Mouse (Mus musculus) embryonic facial prominence, embryonic 13.5 days (tissue): ENCODE data around the gene Heatr9. TPM values are rescaled to one million over a fixed set of nuclear protein-coding genes. Genes with fewer than 3 reads are reported as not detected.
"Not testable (repeated sequence)": the region's sequence is repeated elsewhere in the genome, so short reads cannot be mapped to it uniquely, and the experiment has no call there.

Experiments
- ATAC-seq: fragments of 200-750 bp; cut with Nextera tagmentation; 2 replicates; pipeline ENCODE4 v1.8.0; 2017; ENCODE audit warnings: low read depth; ENCODE audit not compliant: insufficient number of reproducible peaks, insufficient read depth, low FRiP score, low TSS enrichment
- H3K27ac ChIP-seq: fragments of 300-500 bp; sonication (generic); 2 replicates; pipeline ENCODE4 v1.5.1; 2015; ENCODE audit warnings: moderate library complexity, mild to moderate bottlenecking, inconsistent platforms
- H3K27me3 ChIP-seq: fragments of 300-500 bp; sonication (generic); 2 replicates; pipeline ENCODE4 v1.6.1; 2015; ENCODE audit warnings: mild to moderate bottlenecking, inconsistent platforms
- H3K36me3 ChIP-seq: fragments of 300-500 bp; sonication (generic); 2 replicates; pipeline ENCODE4 v1.6.1; 2015; ENCODE audit warnings: mild to moderate bottlenecking, inconsistent platforms
- H3K4me1 ChIP-seq: fragments of 300-500 bp; sonication (generic); 2 replicates; pipeline ENCODE4 v1.6.1; 2015; ENCODE audit warnings: inconsistent platforms
- H3K4me2 ChIP-seq: fragments of 300-500 bp; sonication (generic); 2 replicates; pipeline ENCODE4 v1.6.1; 2015; ENCODE audit warnings: moderate library complexity, mild to moderate bottlenecking, inconsistent platforms
- H3K4me3 ChIP-seq: fragments of 300-500 bp; sonication (generic); 2 replicates; pipeline ENCODE4 v1.5.1; 2015; ENCODE audit warnings: mild to moderate bottlenecking, inconsistent platforms
- H3K9ac ChIP-seq: fragments of 300-500 bp; sonication (generic); 2 replicates; pipeline ENCODE4 v1.6.1; 2015; ENCODE audit warnings: mild to moderate bottlenecking, inconsistent platforms
- H3K9me3 ChIP-seq: fragments of 300-500 bp; sonication (generic); 2 replicates; pipeline ENCODE4 v1.6.1; 2016; ENCODE audit warnings: inconsistent platforms
- WGBS: fragments of 180-500 bp; shearing (Covaris S2); methylation state at CpG from one replicate; pipeline ENCODE4 v1.1.7; 2015; ENCODE audit warnings: mixed read lengths; 5-methylcytosine and 5-hydroxymethylcytosine counted together
- polyA plus RNA-seq: library from polyadenylated mRNA; unstranded; fragments of >200 nt; fragmentation: Nextera tagmentation; extraction: Ambion mirVana; gene quantifications from 2 replicates; pipeline ENCODE4 v1.2.1, GENCODE M21; 2015

The Heatr9 gene
- polyA plus RNA-seq, 1 experiment from 2014 or later, result not detected

DNA sequence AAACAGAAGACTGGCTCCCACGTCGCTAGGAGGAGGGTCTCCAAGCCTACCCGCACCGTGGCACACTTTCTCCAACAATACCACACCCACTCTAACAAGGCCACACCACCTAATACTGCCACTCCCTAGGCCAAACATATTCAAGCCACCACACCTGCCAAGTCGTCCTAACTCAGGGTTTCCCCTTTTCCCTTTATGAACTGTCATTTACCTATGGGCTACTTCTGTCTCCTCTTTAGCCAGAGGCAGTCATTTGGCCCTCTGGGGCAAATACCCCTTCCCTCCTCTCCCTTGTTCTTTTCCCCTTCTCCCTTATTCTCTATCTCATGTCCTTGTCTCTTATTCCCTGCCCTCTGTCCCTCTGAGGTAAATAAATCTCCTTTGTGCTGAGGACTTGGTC lies 29.7 kb upstream of the Heatr9 start:
- no peak overlapping the region for H3K27ac ChIP-seq
- H3K4me2 ChIP-seq, result no peak overlapping the region
- no peak overlapping the region for H3K4me3 ChIP-seq
- no peaks in the 10 kb centered on the region for H3K27me3 ChIP-seq
- no peaks in the 10 kb centered on the region for H3K9me3 ChIP-seq
- no peaks in the 10 kb centered on the region for H3K4me1 ChIP-seq
- 80% methylated on average over 5 of the region's 5 CpGs for WGBS
- no peak for ATAC-seq
- H3K9ac ChIP-seq, result no peak overlapping the region
- H3K36me3 ChIP-seq, result no peaks in the 10 kb centered on the region

DNA sequence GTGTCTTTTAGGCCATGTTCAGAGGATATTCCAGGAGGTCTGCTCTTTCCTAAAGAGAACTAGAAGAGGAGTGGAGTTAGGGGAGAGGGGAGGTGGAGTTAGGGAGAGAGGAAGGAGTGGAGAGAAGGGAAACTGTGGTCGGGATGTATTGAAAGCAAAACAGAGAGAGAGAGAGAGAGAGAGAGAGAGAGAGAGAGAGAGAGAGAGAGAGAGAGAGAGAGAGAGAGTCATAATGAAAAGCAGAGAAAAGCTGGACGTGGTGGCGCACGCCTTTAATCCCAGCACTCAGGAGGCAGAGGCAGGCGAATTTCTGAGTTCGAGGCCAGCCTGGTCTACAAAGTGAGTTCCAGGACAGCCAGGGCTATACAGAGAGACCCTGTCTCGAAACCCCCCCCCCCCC lies 29.1 kb upstream of the Heatr9 start:
- not testable (repeated sequence) for ATAC-seq, H3K4me1 ChIP-seq, H3K36me3 ChIP-seq, H3K4me2 ChIP-seq, H3K4me3 ChIP-seq, H3K9ac ChIP-seq, H3K27me3 ChIP-seq, H3K27ac ChIP-seq, H3K9me3 ChIP-seq
- 76% methylated on average over 7 of the region's 7 CpGs for WGBS

DNA sequence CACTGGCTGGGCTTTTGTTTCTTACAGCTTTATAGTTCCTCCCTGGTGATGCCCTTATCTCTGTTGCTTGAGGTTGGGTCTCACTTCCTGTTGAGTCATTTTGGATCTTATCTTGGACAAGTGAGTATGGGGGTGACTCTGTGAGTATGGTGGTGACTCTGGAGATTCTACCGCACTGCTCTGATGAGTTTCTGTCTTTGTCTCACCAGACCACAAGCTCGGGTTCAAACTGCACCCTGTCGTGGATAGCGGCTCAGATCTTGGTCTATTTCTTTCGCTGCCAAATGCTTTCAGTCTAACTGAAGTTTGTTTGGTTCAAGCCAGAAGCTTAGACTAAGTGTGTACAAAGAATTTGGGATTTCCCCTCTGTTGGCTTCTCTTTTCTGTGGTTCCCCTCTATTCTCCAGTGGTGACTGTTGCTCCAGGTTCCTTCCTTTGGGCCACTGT lies 28.2 kb upstream of the Heatr9 start:
- Histone ChIP-seq H3K36me3 (no peaks in the 10 kb centered on the region), H3K9ac (no peak overlapping the region), H3K4me2 (no peak overlapping the region), H3K4me3 (no peak overlapping the region), H3K27ac (no peak overlapping the region), H3K27me3 (no peaks in the 10 kb centered on the region), H3K4me1 (no peaks in the 10 kb centered on the region), H3K9me3 (no peaks in the 10 kb centered on the region)
- ATAC-seq, result no peak
- 87% methylated on average over 5 of the region's 5 CpGs for WGBS

DNA sequence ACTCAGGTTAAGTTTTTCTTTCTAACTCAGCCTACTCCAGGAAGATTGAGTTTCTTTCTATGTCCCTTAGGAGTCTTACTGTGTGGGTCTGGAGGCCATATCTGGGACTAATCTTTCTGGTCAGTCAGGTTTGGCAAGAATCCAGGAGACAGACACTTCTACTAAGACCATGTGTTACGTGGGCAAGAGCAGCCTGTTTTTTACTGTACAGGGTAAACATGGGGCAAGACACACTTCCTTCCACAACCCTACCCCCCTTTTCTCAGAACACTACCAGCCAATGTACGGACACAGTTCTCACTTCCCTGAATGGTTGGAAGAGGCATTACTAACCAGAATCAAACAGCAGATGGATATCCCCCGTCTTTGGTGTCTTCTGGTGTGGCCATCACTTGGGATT lies 22.2 kb upstream of the Heatr9 start:
- Histone ChIP-seq H3K9me3 (no peaks in the 10 kb centered on the region), H3K4me2 (no peak overlapping the region), H3K27ac (no peak overlapping the region), H3K27me3 (no peaks in the 10 kb centered on the region), H3K4me3 (no peak overlapping the region), H3K4me1 (peaks cover 5% of the 10 kb centered on the region; the same call in 1 of the 2 replicates), H3K9ac (no peak overlapping the region), H3K36me3 (no peaks in the 10 kb centered on the region)
- WGBS, result 49% methylated on average over 3 of the region's 3 CpGs
- no peak for ATAC-seq

DNA sequence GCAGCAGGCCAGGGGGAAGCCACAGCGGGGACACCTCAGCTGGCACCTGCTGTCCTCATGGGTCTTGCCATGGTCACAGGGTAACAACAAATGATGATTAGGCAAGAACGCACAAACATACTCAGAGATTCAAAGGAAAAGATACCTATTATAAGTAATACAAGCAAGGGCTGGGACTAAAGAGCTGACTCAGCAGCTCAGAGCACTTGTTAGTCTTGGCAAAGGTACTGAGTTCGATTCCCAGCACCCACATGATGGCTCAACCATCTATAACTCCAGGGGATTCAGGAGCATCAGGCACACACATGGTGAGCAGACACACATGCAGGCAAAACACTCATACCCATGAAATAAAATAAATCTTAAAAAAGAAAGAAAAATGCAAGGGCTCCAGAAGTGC lies 19.4 kb upstream of the Heatr9 start:
- no peak for ATAC-seq
- Histone ChIP-seq H3K4me3 (no peak overlapping the region), H3K9ac (no peak overlapping the region), H3K4me2 (no peak overlapping the region), H3K9me3 (no peaks in the 10 kb centered on the region), H3K4me1 (peaks cover 5% of the 10 kb centered on the region; the same call in 1 of the 2 replicates), H3K27me3 (no peaks in the 10 kb centered on the region), H3K36me3 (no peaks in the 10 kb centered on the region), H3K27ac (no peak overlapping the region)
- WGBS, result 84% methylated on average over 3 of the region's 3 CpGs

DNA sequence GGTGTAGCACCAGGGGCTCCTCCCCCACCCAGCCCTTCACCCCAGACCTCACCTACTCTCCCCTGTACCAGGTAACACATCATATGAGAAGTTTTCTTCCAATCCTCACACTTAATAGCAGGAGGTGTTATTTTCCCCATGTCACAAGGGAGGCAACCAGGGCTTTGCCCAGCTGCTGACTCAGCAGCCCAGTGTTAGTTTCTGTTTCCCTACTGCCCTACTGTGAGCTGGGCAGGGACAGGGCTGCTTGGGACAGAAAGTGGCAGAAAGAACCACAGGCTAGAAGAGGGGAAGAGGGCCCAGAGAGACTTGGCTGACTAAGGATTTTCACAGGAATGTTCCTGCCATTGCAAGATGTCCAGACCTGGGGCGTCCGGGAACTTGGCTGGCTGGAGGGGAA lies 19.0 kb upstream of the Heatr9 start:
- no peaks in the 10 kb centered on the region for H3K9me3 ChIP-seq
- no peak overlapping the region for H3K4me2 ChIP-seq
- H3K36me3 ChIP-seq, result no peaks in the 10 kb centered on the region
- peaks cover 5% of the 10 kb centered on the region; the same call in 1 of the 2 replicates for H3K4me1 ChIP-seq
- H3K9ac ChIP-seq, result no peak overlapping the region
- H3K27me3 ChIP-seq, result no peaks in the 10 kb centered on the region
- no peak overlapping the region for H3K4me3 ChIP-seq
- H3K27ac ChIP-seq, result no peak overlapping the region
- WGBS, result 80% methylated on average over 2 of the region's 2 CpGs
- no peak for ATAC-seq

DNA sequence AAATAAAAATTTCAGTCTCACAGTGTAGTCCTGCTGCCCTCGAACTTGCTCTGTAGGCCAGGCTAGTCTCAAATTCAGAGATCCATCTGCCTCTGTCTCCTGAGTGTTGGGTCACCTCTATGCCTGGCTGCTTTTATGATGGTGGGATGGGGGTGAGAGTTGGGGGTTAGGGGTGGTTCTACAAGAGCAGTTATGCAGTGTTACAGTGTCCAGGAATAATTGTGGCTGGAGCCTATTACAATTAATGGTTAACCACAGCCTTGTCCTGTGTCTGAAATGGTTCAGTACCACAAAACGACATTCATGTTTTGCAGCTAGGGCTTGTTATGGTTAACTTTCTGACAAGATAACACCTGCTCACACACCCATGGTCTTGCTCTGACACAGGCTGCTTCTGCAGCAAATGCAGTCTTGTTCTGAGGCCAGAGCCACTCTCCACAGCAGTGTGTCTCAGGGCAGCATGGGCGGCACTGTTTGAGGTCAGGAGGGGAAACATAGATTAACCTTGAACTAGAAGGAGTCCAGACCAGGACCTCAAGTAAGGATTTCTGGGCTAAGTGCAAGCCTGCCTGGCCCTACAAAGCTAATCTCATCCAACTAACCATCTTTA lies 16.8 kb upstream of the Heatr9 start:
- H3K36me3 ChIP-seq, result no peaks in the 10 kb centered on the region
- ATAC-seq, result no peak
- peaks cover 13% of the 10 kb centered on the region for H3K4me1 ChIP-seq
- no peak overlapping the region for H3K9ac ChIP-seq
- no peak overlapping the region for H3K4me3 ChIP-seq
- no peaks in the 10 kb centered on the region for H3K9me3 ChIP-seq
- H3K27me3 ChIP-seq, result no peaks in the 10 kb centered on the region
- 74% methylated on average over 3 of the region's 3 CpGs for WGBS
- H3K4me2 ChIP-seq, result no peak overlapping the region
- no peak overlapping the region for H3K27ac ChIP-seq

DNA sequence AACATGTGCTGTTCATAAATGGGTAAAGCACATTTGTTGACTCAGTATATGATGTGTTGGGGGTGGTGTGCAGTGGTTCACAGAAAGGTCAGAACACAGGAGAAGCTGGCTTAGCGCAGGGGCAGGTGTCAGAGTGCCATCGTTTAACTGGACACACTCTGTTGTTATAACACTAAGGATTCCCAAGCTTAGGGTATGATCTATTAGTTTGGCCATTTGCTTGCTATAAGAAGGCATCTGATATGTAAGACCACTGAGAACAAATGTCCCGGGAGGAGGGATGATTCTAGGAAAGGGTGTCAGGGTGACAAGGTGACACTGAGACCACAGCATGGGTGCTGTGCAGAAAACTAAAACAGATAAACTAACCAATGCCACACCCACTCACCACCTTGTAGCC lies 14.9 kb upstream of the Heatr9 start:
- no peak for ATAC-seq
- 86% methylated on average over 3 of the region's 3 CpGs for WGBS
- peaks cover 13% of the 10 kb centered on the region for H3K4me1 ChIP-seq

DNA sequence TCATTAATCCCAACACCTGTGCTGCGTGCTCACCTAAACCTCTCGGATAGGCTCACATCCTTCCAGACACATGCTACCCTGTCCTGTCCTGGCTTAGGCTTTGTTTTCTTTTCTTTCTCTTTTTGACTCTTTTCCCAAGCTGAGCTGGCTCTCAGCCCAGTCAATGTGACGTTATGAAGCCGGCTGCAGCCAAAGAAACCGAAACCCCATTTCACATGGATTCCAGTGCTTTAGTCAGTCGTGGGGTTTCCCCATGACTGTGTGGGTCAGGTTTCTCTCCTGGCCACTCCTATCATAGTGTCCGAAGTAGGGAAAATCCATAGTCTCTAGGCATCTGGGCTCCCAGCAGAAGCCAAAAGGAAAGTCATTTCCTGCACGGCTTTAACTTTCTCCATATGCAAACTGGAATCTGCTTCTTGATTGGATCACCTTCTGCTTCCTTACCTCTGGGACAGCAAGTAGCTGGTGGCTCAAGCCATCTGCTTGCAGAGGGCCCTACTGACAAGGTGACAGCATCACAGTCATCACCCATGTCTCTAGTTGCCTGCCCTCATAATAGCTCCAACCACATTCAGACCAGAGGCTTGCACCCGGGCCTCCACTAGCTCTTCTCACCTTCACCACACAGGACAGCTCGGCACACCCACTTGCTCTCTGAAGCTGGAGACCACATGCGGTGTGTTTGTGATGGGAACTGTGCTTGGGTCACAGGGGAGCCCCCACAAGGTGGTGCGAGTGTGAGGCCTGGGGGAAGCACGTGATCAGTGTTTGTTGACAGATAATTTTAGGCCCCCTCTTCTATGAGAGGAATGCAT lies 12.8 kb upstream of the Heatr9 start:
- Histone ChIP-seq H3K4me2 (peak overlapping the region; percentile 44), H3K27me3 (no peaks in the 10 kb centered on the region), H3K9ac (0 out of 2 replicates have a peak overlapping the region, but pooled peaks have one; percentile 21), H3K4me1 (peaks cover 13% of the 10 kb centered on the region), H3K27ac (peak overlapping the region; percentile 68), H3K36me3 (no peaks in the 10 kb centered on the region), H3K4me3 (peak overlapping the region; percentile 11; the same call in 1 of the 2 replicates), H3K9me3 (no peaks in the 10 kb centered on the region)
- peak; percentile 81 for ATAC-seq
- 28% methylated on average over 13 of the region's 13 CpGs for WGBS

More for the DNA sequence above, 14.9 kb upstream of the Heatr9 start:
- Histone ChIP-seq H3K9ac (no peak overlapping the region), H3K4me3 (no peak overlapping the region), H3K27me3 (no peaks in the 10 kb centered on the region), H3K27ac (0 out of 2 replicates have a peak overlapping the region, but pooled peaks have one; percentile 12), H3K9me3 (no peaks in the 10 kb centered on the region), H3K36me3 (no peaks in the 10 kb centered on the region), H3K4me2 (no peak overlapping the region)

DNA sequence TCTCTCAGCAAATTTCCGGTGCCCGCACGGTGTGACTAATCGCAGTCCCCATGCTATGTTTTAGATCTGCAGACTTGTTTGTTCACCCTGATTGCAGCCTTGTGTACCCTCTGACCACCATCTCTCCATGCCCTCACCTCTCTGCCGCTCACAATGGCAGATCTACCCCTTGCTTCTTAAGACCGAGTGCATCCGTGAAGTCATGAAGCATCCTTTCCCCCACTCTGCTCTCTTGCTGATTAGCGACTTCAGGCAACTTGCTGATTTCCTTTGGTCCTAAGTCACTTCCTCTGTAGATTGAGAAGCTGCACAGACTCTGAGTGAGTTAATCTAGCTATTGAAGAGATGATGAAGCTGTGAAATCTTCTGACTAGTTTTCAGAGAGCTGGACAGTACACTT lies 12.2 kb upstream of the Heatr9 start:
- peak overlapping the region; percentile 44 for H3K4me2 ChIP-seq
- no peaks in the 10 kb centered on the region for H3K9me3 ChIP-seq
- H3K4me3 ChIP-seq, result 0 out of 2 replicates have a peak overlapping the region, but pooled peaks have one; percentile 11
- no peaks in the 10 kb centered on the region for H3K27me3 ChIP-seq
- 72% methylated on average over 8 of the region's 8 CpGs for WGBS
- H3K9ac ChIP-seq, result 0 out of 2 replicates have a peak overlapping the region, but pooled peaks have one; percentile 21
- peak overlapping the region; percentile 60 for H3K27ac ChIP-seq
- ATAC-seq, result no peak
- no peaks in the 10 kb centered on the region for H3K36me3 ChIP-seq
- H3K4me1 ChIP-seq, result peaks cover 13% of the 10 kb centered on the region

DNA sequence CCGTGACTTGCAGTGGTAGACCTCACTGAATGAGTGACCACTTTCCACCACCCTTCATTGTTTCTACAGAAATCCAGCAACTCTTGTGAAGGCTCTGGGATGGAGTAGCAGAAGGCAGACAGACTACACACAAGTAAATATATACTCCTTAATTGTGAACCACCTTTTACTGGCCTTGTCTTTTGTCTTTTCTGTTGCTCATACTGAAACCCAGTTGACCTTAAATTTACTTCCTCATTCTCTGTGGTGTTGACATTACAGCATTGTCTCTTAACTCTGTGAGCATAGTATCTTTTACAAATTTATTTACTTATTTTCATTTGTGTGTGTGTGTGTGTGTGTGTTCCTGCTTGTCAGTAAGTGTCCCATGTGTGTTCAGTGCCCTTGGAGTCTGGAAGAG lies 11.2 kb upstream of the Heatr9 start:
- H3K27me3 ChIP-seq, result no peaks in the 10 kb centered on the region
- ATAC-seq, result no peak
- WGBS, result 87% methylated on average over 1 of the region's 1 CpGs
- no peak overlapping the region for H3K9ac ChIP-seq
- no peaks in the 10 kb centered on the region for H3K9me3 ChIP-seq
- no peak overlapping the region for H3K4me3 ChIP-seq
- H3K4me2 ChIP-seq, result no peak overlapping the region
- H3K4me1 ChIP-seq, result peaks cover 13% of the 10 kb centered on the region
- H3K27ac ChIP-seq, result no peak overlapping the region
- no peaks in the 10 kb centered on the region for H3K36me3 ChIP-seq

DNA sequence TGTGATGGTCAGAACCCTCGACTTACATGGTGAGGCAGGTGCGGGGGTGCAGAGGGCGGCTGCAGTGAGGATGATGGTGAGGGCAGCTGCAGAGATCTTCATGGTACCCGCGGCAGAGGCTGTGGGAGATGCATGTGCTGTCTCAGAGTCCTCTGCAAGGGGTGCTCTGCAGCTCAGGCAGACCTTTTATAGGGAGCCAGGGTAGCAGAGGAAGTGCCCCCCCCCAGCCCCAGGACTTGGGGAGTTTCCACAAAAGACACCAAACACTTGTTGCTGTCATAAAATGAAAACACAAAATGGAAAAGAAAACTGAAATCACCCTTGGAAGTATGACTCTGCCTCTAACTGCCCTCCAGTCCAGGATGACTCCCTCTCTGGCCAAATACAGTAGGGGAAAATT lies 8.4 kb upstream of the Heatr9 start, which contains the start of gene Ccl5:
Gene Ccl5 (minus strand): TSS at position 159 of the 400 bp plus-strand sequence.
- ATAC-seq, result no peak
- H3K27ac ChIP-seq, result no peak within 1 kb of the TSS
- no peak within 1 kb of the TSS for H3K9ac ChIP-seq
- WGBS, result 82% methylated on average over 5 of the region's 5 CpGs
- H3K4me1 ChIP-seq, result peaks cover 13% of the 10 kb centered on the region
- H3K4me2 ChIP-seq, result no peak within 1 kb of the TSS
- no peaks in the 10 kb centered on the region for H3K9me3 ChIP-seq
- H3K4me3 ChIP-seq, result no peak within 1 kb of the TSS
- no peaks in the 10 kb centered on the region for H3K27me3 ChIP-seq
- H3K36me3 ChIP-seq, result no peaks in the 10 kb centered on the region
